Mouse (Mus musculus): Measurements from ENCODE around the gene Srgap3.

DNA sequence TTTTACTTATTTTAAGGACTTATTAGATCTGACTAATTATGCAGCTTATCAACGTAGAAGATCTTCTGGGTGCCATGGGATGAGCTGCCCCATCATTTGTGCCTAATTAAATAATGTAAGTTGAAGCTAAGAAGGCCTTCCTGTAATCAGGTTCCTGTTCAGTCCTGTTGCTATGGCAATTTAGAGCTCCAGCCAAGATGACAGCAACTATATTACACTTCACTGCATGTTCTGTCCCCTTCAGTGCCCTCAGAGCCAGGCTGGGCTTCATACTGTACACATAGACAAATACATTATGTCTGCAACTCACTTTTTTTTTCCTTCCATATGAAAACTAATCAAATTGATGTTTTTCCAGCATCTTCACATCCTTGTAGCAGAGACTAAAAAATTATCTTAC lies 43.1 kb upstream of the Srgap3 start:
- TF ChIP-seq ZC3H11A (IDR thresholded peaks at IDR 0.05; ENCODE audit: borderline replicate concordance, low read depth, low read length) (no peak), CHD2 (IDR thresholded peaks at IDR 0.05; ENCODE audit: low read depth, low read length) (no peak), ZNF384 (IDR thresholded peaks at IDR 0.05; ENCODE audit: low read depth, low read length) (no peak)
